Mouse (Mus musculus) midbrain, embryonic 11.5 days (tissue): Measurements from ENCODE around the gene Rasgrp4. TPM values are rescaled to one million over a fixed set of nuclear protein-coding genes. Genes with fewer than 3 reads are reported as not detected.
"Not testable (repeated sequence)": the region's sequence is repeated elsewhere in the genome, so short reads cannot be mapped to it uniquely, and the experiment has no call there.

Experiments
- ATAC-seq: fragments of 200-750 bp; cut with Nextera tagmentation; 2 replicates; pipeline ENCODE4 v1.8.0; 2017; ENCODE audit warnings: moderate TSS enrichment, moderate library complexity; ENCODE audit not compliant: low FRiP score
- DNase-seq: peaks from one replicate; pipeline ENCODE4 v3.0.0; 2015; ENCODE audit warnings: low spot score; ENCODE audit errors: missing footprints
- H3K27ac ChIP-seq: fragments of 300-500 bp; sonication (generic); 2 replicates; pipeline ENCODE4 v1.5.1; 2014; ENCODE audit warnings: low read depth, low read length
- H3K27me3 ChIP-seq: fragments of 300-500 bp; sonication (generic); 2 replicates; pipeline ENCODE4 v1.6.1; 2014; ENCODE audit warnings: mild to moderate bottlenecking, low read length, moderate library complexity, mixed read lengths; ENCODE audit not compliant: control insufficient read depth, insufficient read depth
- H3K36me3 ChIP-seq: fragments of 300-500 bp; sonication (generic); 2 replicates; pipeline ENCODE4 v1.6.1; 2014; ENCODE audit warnings: mild to moderate bottlenecking, low read length, moderate library complexity, mixed read lengths; ENCODE audit not compliant: control insufficient read depth, insufficient read depth
- H3K4me1 ChIP-seq: fragments of 300-500 bp; sonication (generic); 2 replicates; pipeline ENCODE4 v1.6.1; 2014; ENCODE audit warnings: low read length; ENCODE audit not compliant: control insufficient read depth, insufficient read depth
- H3K4me2 ChIP-seq: fragments of 300-500 bp; sonication (generic); 2 replicates; pipeline ENCODE4 v1.6.1; 2014; ENCODE audit warnings: mild to moderate bottlenecking, moderate library complexity
- H3K4me3 ChIP-seq: fragments of 300-500 bp; sonication (generic); 2 replicates; pipeline ENCODE4 v1.5.1; 2014; ENCODE audit warnings: low read depth, low read length
- H3K9ac ChIP-seq: fragments of 300-500 bp; sonication (generic); 2 replicates; pipeline ENCODE4 v1.6.1; 2014; ENCODE audit warnings: low read length
- H3K9me3 ChIP-seq: fragments of 300-500 bp; sonication (generic); 2 replicates; pipeline ENCODE4 v1.6.1; 2016; ENCODE audit warnings: low read length; ENCODE audit not compliant: control insufficient read depth
- whole genome bisulfite sequencing: fragments of 180-500 bp; shearing (Covaris S2); extraction: QIAGEN DNeasy Blood & Tissue Kit; methylation state at CpG from one replicate; pipeline ENCODE4 v1.1.7; 2014; 5-methylcytosine and 5-hydroxymethylcytosine counted together
- polyA plus RNA-seq: library from polyadenylated mRNA; unstranded; fragments of >200 nt; fragmentation: Nextera tagmentation; extraction: Ambion mirVana; gene quantifications from 2 replicates; pipeline ENCODE4 v1.2.1, GENCODE M21; 2014

Rasgrp4 gene
- polyA plus RNA-seq, 1 experiment from 2014 or later: 0.48 TPM

DNA sequence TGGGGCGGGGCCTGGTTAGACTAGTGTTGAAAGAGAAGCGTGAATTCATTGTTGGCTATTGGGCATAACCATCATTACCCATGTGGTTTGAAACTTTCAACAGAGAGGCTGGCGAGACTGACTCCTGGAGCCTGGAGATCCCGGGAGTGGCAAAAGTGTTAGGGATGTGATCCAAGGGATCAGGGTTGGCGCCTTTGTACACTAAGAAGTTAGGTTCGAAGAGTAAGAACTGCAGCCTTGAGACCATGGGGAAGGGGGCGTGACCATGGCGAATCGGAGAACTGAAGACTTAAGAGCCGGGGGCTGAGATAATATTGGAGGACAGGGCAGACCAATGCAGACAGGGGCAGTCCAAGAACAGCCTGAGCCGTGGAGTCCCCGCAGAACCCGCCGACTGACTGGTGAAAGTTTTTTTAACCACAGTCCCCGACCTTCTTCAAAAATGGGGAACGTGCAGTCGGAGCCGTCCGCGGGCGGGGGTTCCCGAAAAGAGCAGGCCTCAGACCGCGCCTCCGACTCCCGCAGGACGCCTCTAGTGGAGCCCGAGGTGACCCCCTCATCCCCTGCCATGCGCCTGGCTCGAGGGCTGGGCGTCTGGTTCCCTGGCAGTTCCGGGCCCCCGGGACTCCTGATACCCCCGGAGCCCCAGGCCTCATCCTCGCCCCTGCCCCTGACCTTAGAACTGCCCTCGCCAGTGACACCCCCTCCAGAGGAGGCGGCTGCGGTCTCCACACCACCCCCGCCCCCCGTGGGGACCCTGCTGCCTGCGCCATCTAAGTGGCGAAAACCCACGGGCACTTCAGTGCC, 36.3 kb downstream of the Rasgrp4 start:
- Histone ChIP-seq H3K36me3 (peaks cover 19% of the 10 kb centered on the region), H3K27me3 (peaks cover 34% of the 10 kb centered on the region), H3K4me2 (peak overlapping the region; percentile 83), H3K27ac (no peak overlapping the region), H3K4me1 (peaks cover 39% of the 10 kb centered on the region), H3K4me3 (peak overlapping the region; percentile 55), H3K9me3 (no peaks in the 10 kb centered on the region), H3K9ac (peak overlapping the region; percentile 52)
- peak; percentile 92 for DNase-seq
- ATAC-seq: 0 out of 2 replicates have a peak, but pooled peaks have one; percentile 17
- under 1% methylated on average over 43 of the region's 43 CpGs for WGBS

GRCm38 (mm10) chr7:29171562-29172097, 37.0 kb downstream of the Rasgrp4 start:
- ATAC-seq: no peak
- WGBS: 5% methylated on average over 34 of the region's 34 CpGs
- DNase-seq: peak; percentile 89
- Histone ChIP-seq H3K36me3 (peaks cover 22% of the 10 kb centered on the region), H3K9ac (peak overlapping the region; percentile 52), H3K4me2 (peak overlapping the region; percentile 83), H3K4me1 (peaks cover 39% of the 10 kb centered on the region), H3K9me3 (no peaks in the 10 kb centered on the region), H3K4me3 (peak overlapping the region; percentile 55), H3K27ac (no peak overlapping the region), H3K27me3 (peaks cover 34% of the 10 kb centered on the region)

GRCm38 (mm10) chr7:29172390-29173016, 37.9 kb downstream of the Rasgrp4 start:
- Histone ChIP-seq H3K4me1 (peaks cover 39% of the 10 kb centered on the region), H3K9me3 (no peaks in the 10 kb centered on the region), H3K27me3 (peaks cover 34% of the 10 kb centered on the region), H3K4me3 (no peak overlapping the region), H3K27ac (no peak overlapping the region), H3K4me2 (no peak overlapping the region), H3K36me3 (peaks cover 22% of the 10 kb centered on the region), H3K9ac (no peak overlapping the region)
- DNase-seq (peak; percentile 88), ATAC-seq (no peak)
- 20% methylated on average over 32 of the region's 32 CpGs for WGBS

DNA sequence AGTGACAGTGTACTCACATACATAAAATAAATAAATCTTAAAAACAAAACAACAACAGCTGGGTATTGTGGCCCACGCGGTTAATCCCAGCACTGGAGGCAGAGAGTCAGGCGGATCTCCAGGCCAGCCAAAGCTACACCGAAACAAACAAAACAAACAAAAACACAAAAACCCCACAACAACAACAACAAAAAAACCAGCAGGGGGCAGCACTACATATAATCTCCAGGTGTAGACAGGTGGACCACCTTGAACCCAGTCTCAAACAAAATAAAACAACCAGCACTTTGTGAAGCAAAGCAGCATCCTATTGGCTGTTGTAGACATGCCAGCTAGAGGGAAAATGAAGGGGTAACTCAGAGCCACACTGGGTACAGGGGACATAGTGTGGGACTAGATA, 43.5 kb downstream of the Rasgrp4 start:
- Histone ChIP-seq H3K9ac (no peak overlapping the region), H3K4me3 (no peak overlapping the region), H3K4me2 (no peak overlapping the region), H3K27ac (no peak overlapping the region), H3K9me3 (no peaks in the 10 kb centered on the region), H3K27me3 (peaks cover 10% of the 10 kb centered on the region), H3K4me1 (peaks cover 10% of the 10 kb centered on the region), H3K36me3 (peaks cover 22% of the 10 kb centered on the region)
- ATAC-seq (no peak), DNase-seq (no peak)
- 89% methylated on average over 4 of the region's 4 CpGs for WGBS

- peak overlapping the region; percentile 59 for H3K9ac ChIP-seq
- no peaks in the 10 kb centered on the region for H3K27me3 ChIP-seq
- peak overlapping the region; percentile 54 for H3K4me3 ChIP-seq
- H3K27ac ChIP-seq: no peak overlapping the region
- peaks cover 16% of the 10 kb centered on the region; the same call in 1 of the 2 replicates for H3K36me3 ChIP-seq
- peak overlapping the region; percentile 83 for H3K4me2 ChIP-seq
- 64% methylated on average over 7 of the region's 7 CpGs for WGBS
- ATAC-seq (no peak), DNase-seq (no peak)
- no peaks in the 10 kb centered on the region for H3K9me3 ChIP-seq
- peaks cover 10% of the 10 kb centered on the region for H3K4me1 ChIP-seq
Observed at GRCm38 (mm10) chr7:29179323-29179722, 44.7 kb downstream of the Rasgrp4 start.

- H3K9me3 ChIP-seq: no peaks in the 10 kb centered on the region
- no peaks in the 10 kb centered on the region for H3K27me3 ChIP-seq
- WGBS: under 1% methylated on average over 62 of the region's 62 CpGs
- DNase-seq (peak; percentile 100), ATAC-seq (peak; percentile 97)
- H3K4me2 ChIP-seq: peak within 1 kb of the TSS; percentile 83
- peaks cover 10% of the 10 kb centered on the region for H3K4me1 ChIP-seq
- H3K27ac ChIP-seq: no peak within 1 kb of the TSS
- peak within 1 kb of the TSS; percentile 54 for H3K4me3 ChIP-seq
- peak within 1 kb of the TSS; percentile 59 for H3K9ac ChIP-seq
- peaks cover 8% of the 10 kb centered on the region; the same call in 1 of the 2 replicates for H3K36me3 ChIP-seq
Observed at GRCm38 (mm10) chr7:29180077-29180853, 45.6 kb downstream of the Rasgrp4 start, which contains the start of gene Psmd8. Psmd8 (minus strand) TSS chr7:29180701.

GRCm38 (mm10) chr7:29180854-29181236, 46.2 kb downstream of the Rasgrp4 start:
- WGBS: 42% methylated on average over 5 of the region's 5 CpGs
- Histone ChIP-seq H3K4me3 (peak overlapping the region; percentile 54), H3K27ac (no peak overlapping the region), H3K4me1 (peaks cover 10% of the 10 kb centered on the region), H3K9ac (no peak overlapping the region), H3K36me3 (peaks cover 3% of the 10 kb centered on the region; the same call in 1 of the 2 replicates), H3K4me2 (peak overlapping the region; percentile 26; the same call in 1 of the 2 replicates), H3K27me3 (no peaks in the 10 kb centered on the region), H3K9me3 (no peaks in the 10 kb centered on the region)
- DNase-seq (peak; percentile 86), ATAC-seq (no peak)

DNA sequence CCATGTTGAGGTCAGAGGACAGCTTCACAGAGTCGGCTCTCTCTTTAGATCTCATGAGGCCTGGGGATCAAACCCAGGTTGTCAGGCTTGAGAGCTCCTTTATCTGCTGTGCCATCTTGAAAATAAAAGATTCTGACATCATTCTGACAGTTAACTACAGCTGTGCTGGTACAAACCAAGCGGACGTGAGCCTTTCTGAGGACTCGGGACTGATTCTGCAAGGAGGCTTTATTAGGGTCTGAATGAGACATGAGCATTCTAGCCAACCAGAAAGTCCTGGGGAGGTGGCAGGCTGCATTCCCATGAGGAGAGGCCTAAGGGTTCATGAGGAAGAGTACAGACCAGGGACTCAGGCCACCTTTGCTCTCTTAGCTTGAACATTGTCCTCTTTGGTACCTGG, 46.7 kb downstream of the Rasgrp4 start:
- DNase-seq, H3K4me3 ChIP-seq, H3K36me3 ChIP-seq, H3K4me2 ChIP-seq, H3K4me1 ChIP-seq, H3K9ac ChIP-seq, H3K27ac ChIP-seq, ATAC-seq, H3K27me3 ChIP-seq, H3K9me3 ChIP-seq: not testable (repeated sequence)
- WGBS: 80% methylated on average over 4 of the region's 4 CpGs
